Mouse (Mus musculus): ENCODE data around the gene Suds3.

- TF ChIP-seq CTCF (IDR thresholded peaks at IDR 0.05; ENCODE audit: extremely low read depth, insufficient read depth, insufficient read length, insufficient replicate concordance) = no peak
- TF ChIP-seq POLR2A (IDR thresholded peaks at IDR 0.05; ENCODE audit: low read depth, low read length) = no peak
Observed at GRCm38 (mm10) chr5:117111774-117112112, 4.2 kb downstream of the Suds3 start.
